Mouse (Mus musculus): ENCODE measurements at regions not wholly inside any gene's neighbourhood (a gene's known extent, or its start where the extent isn't known, plus 50 kb on each side); places are given as distances from the start of the nearest gene placed in this dataset.

DNA sequence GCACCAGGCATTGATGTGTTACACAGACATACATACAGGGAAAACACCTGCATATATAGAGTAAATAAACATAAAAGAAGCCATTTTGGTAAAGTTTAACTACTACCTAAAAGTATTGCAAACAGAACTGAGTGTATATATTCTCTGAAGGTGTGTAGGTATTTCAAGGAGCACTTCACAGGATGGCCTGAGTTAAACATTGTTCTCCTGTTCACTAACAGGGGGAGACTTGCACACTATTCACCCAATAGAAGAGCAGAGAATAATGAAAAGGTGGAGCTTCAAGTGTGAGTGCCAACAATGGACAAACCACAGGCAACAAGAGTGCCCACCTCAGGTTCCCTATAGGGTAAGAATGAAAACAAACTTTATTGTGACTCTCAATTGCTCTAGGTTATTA, 347.7 kb downstream of the Oca2 start:
- Histone ChIP-seq H3K4me2 (no peak overlapping the region), H3K36me3 (no peaks in the 10 kb centered on the region), H3K4me3 (no peak overlapping the region), H3K9me3 (no peaks in the 10 kb centered on the region), H3K27me3 (no peaks in the 10 kb centered on the region), H3K4me1 (replicated peaks) (peaks cover 3% of the 10 kb centered on the region), H3K27ac (no peak overlapping the region), H3K9ac (no peak overlapping the region)
- ATAC-seq (ENCODE audit: low FRiP score), result no peak

DNA sequence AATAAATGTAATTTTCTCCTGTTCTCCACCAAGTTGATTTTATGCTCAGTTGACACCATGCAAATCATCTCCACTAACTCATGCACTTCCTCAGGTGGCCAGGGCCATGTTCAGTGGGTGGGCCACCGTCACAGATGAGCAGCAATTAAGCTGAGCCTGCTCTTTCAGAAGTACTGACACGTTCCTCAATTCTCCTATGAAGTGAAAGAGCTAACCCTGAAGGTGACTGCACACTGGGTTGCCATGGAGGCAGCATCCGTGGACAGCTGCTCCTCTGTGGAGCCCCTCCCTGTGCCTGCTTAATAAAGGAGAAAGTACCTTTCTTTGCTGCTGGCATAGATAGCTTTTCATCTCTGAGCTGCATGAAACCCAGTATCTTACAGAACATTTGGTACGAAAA, 351.3 kb downstream of the Oca2 start:
- H3K36me3 ChIP-seq, result no peaks in the 10 kb centered on the region
- H3K4me3 ChIP-seq, result no peak overlapping the region
- no peak overlapping the region for H3K9ac ChIP-seq
- no peak overlapping the region for H3K4me2 ChIP-seq
- peak overlapping the region; percentile 45; the same call in 1 of the 2 replicates for H3K27ac ChIP-seq
- WGBS, result 32% methylated on average over 4 of the region's 4 CpGs
- no peaks in the 10 kb centered on the region for H3K9me3 ChIP-seq
- H3K4me1 ChIP-seq (replicated peaks), result peaks cover 3% of the 10 kb centered on the region
- no peaks in the 10 kb centered on the region for H3K27me3 ChIP-seq
- ATAC-seq (ENCODE audit: low FRiP score), result peak; percentile 86

DNA sequence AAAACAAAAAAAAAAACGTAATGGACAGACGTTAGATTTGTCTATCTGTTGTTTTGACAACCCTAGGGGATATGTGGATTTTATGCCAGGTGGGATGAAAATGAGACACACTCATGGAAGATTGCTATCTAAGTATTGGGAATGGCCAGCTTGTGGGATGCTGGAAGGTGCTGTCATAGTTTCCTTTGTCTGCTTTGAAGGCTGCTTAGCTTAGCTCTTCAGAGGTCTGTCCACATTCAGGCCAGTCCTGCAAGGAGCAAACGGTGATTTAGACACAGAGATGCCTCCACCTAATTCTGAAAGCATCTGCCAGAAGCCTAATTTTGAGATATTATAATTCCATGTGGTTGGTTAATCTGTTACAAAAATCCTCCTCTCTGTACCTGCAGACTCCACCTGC, 351.8 kb downstream of the Oca2 start:
- peaks cover 3% of the 10 kb centered on the region for H3K4me1 ChIP-seq (replicated peaks)
- no peak overlapping the region for H3K4me2 ChIP-seq
- H3K36me3 ChIP-seq, result no peaks in the 10 kb centered on the region
- H3K4me3 ChIP-seq, result no peak overlapping the region
- no peak for ATAC-seq (ENCODE audit: low FRiP score)
- H3K9me3 ChIP-seq, result no peaks in the 10 kb centered on the region
- no peaks in the 10 kb centered on the region for H3K27me3 ChIP-seq
- H3K9ac ChIP-seq, result no peak overlapping the region
- peak overlapping the region; percentile 45 for H3K27ac ChIP-seq
- 60% methylated on average over 3 of the region's 3 CpGs for WGBS

DNA sequence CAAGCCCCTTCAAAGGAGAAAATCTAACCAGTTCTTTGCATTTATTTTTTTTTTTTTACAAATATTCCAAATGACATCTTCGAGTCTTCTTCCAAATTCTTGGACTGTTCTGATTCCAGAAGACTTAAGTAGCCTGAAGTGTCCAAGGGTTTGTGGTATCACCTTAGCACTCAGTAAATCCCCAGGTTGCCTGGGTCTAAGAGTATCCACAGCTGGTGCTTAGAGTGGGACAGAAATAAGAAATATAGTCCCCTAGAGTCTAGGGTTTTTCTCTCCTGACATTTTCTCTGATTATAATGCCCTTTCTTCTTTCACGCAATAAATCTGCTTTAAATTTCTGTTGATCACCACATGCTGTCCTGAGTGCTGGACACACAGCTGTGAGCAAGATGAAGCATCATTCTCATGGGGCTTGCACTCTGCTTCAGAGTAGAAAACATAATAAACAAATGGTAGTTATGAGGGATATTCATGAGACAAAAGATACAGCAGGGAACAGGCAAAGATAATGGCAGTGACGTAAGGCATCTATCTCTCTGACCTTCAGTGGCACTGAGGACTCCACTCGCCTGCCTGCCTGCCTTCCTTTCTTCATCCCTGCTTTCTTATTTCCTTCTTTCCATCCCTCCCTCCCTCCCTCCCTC, 358.5 kb downstream of the Oca2 start:
- no peaks in the 10 kb centered on the region for H3K36me3 ChIP-seq
- no peaks in the 10 kb centered on the region for H3K27me3 ChIP-seq
- no peak overlapping the region for H3K27ac ChIP-seq
- H3K4me1 ChIP-seq (replicated peaks), result peaks cover 4% of the 10 kb centered on the region; the same call in 1 of the 2 replicates
- no peak overlapping the region for H3K4me3 ChIP-seq
- peak; percentile 68 for ATAC-seq (ENCODE audit: low FRiP score)
- WGBS, result 43% methylated on average over 4 of the region's 4 CpGs
- H3K9me3 ChIP-seq, result no peaks in the 10 kb centered on the region
- H3K9ac ChIP-seq, result no peak overlapping the region
- H3K4me2 ChIP-seq, result no peak overlapping the region
